Mouse (Mus musculus) limb, embryonic 14.5 days (tissue): Measurements from ENCODE around the gene Gm47791. TPM values are rescaled to one million over a fixed set of nuclear protein-coding genes. Genes with fewer than 3 reads are reported as not detected.

ENCODE experiments used
- ATAC-seq: fragments of 200-750 bp; cut with Nextera tagmentation; 2 replicates; pipeline ENCODE4 v1.8.0; 2017; ENCODE audit warnings: low read depth, moderate number of reproducible peaks, moderate TSS enrichment; ENCODE audit not compliant: low FRiP score
- DNase-seq: peaks from one replicate; pipeline ENCODE4 v3.0.0-alpha.2; 2015; ENCODE audit warnings: low spot score
- H3K27ac ChIP-seq: fragments of 300-500 bp; sonication (generic); replicated peaks from 2 replicates; pipeline ENCODE4 v1.5.1; 2014; ENCODE audit warnings: low read depth, mild to moderate bottlenecking, low read length, moderate library complexity, mixed read lengths
- H3K27me3 ChIP-seq: fragments of 300-500 bp; sonication (generic); 2 replicates; pipeline ENCODE4 v1.6.1; 2014; ENCODE audit warnings: low read length, mixed read lengths; ENCODE audit not compliant: control insufficient read depth, insufficient read depth
- H3K36me3 ChIP-seq: fragments of 300-500 bp; sonication (generic); 2 replicates; pipeline ENCODE4 v1.6.1; 2014; ENCODE audit warnings: mild to moderate bottlenecking, low read length, moderate library complexity, mixed read lengths; ENCODE audit not compliant: control insufficient read depth, insufficient read depth
- H3K4me1 ChIP-seq: fragments of 300-500 bp; sonication (generic); 2 replicates; pipeline ENCODE4 v1.6.1; 2014; ENCODE audit warnings: antibody characterized with exemption, low read length, mixed read lengths; ENCODE audit not compliant: control insufficient read depth, insufficient read depth
- H3K4me2 ChIP-seq: fragments of 300-500 bp; sonication (generic); replicated peaks from 2 replicates; pipeline ENCODE4 v1.6.1; 2014; ENCODE audit warnings: low read depth, mild to moderate bottlenecking, low read length, moderate library complexity; ENCODE audit not compliant: severe bottlenecking
- H3K4me3 ChIP-seq: fragments of 300-500 bp; sonication (generic); replicated peaks from 2 replicates; pipeline ENCODE4 v1.5.1; 2014; ENCODE audit warnings: low read length
- H3K9ac ChIP-seq: fragments of 300-500 bp; sonication (generic); 2 replicates; pipeline ENCODE4 v1.6.1; 2014; ENCODE audit warnings: mild to moderate bottlenecking, low read depth, low read length, moderate library complexity; ENCODE audit not compliant: severe bottlenecking
- H3K9me3 ChIP-seq: fragments of 300-500 bp; sonication (generic); 2 replicates; pipeline ENCODE4 v1.6.1; 2016; ENCODE audit warnings: low read length; ENCODE audit not compliant: control insufficient read depth
- POLR2A ChIP-seq: fragments of 200-500 bp; IDR thresholded peaks from 2 replicates; pipeline ENCODE4 v1.8.0; 2012; ENCODE audit warnings: inconsistent platforms, mild to moderate bottlenecking, moderate library complexity, borderline replicate concordance; ENCODE audit not compliant: insufficient read depth, insufficient read length; ENCODE audit errors: extremely low read depth
- WGBS: fragments of 180-500 bp; shearing (Covaris S2); extraction: QIAGEN DNeasy Blood & Tissue Kit; methylation state at CpG from one replicate; pipeline ENCODE4 v1.1.7; 2014; 5-methylcytosine and 5-hydroxymethylcytosine counted together
- polyA plus RNA-seq, 2 experiments: library from polyadenylated mRNA; depleted of rRNA in 1 of 2; stranded (reverse) in 1 of 2; unstranded in 1 of 2; fragments of >200 nt; fragmentation: Nextera tagmentation in 1 of 2; extraction: Ambion mirVana in 1 of 2; gene quantifications; 2 replicates each; pipeline versions ENCODE4 v1.2.1 to v1.2.3; 2012 to 2014

The Gm47791 gene
- polyA plus RNA-seq, 2 experiments = not detected

DNA sequence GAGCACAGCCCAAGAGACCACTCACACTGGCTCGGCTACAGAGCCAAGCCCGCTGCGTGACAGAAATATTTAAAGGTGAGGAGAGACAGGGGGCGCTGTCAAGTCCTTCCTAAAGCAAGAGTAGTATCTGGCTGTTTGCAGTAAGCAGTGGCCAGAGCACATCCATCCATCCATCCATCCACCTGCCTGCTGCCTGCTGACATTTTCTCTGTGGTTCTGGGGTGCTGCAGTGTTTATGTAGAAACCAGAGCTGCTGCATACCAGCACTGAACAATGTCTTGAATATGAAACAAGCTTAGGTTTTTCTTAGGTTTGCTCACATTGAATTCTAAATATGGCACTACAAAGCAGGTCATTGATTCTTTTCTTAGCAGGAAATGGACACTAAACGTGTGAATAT, 2.2 kb upstream of the Gm47791 start:
- Histone ChIP-seq H3K4me3 (no peak overlapping the region), H3K9me3 (no peaks in the 10 kb centered on the region), H3K36me3 (no peaks in the 10 kb centered on the region), H3K4me1 (no peaks in the 10 kb centered on the region), H3K9ac (no peak overlapping the region), H3K27me3 (no peaks in the 10 kb centered on the region), H3K27ac (no peak overlapping the region), H3K4me2 (no peak overlapping the region)
- ATAC-seq = no peak
- 70% methylated on average over 5 of the region's 5 CpGs for WGBS
- no peak for TF ChIP-seq POLR2A
- DNase-seq = no peak

DNA sequence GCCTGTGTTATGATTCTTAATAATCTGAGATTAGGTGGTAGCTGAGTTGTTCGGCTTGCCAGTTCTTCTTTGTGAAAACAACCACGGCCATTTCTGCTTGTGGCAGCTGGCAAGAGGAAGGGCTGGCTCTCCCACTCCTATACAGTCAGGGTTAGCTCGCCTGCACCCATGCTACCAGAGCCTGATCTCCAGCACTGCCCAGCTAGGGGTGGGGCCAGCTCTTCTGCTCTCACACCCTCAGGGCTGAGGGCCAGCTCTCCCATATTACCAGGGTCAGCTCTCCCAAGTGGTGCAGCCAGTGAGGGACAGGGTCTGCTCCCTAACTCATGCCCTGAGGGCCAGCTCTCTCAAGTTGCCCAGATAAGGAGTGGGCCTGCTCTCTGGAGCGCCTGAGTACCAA, 1.4 kb upstream of the Gm47791 start:
- 90% methylated on average over 4 of the region's 4 CpGs for WGBS
- H3K36me3 ChIP-seq = no peaks in the 10 kb centered on the region
- no peak overlapping the region for H3K4me3 ChIP-seq
- no peaks in the 10 kb centered on the region for H3K27me3 ChIP-seq
- ATAC-seq = no peak
- no peaks in the 10 kb centered on the region for H3K9me3 ChIP-seq
- no peak for DNase-seq
- no peak for TF ChIP-seq POLR2A
- no peak overlapping the region for H3K9ac ChIP-seq
- H3K4me2 ChIP-seq = no peak overlapping the region
- H3K4me1 ChIP-seq = no peaks in the 10 kb centered on the region
- H3K27ac ChIP-seq = no peak overlapping the region

- no peak for ATAC-seq
- no peak within 1 kb of the TSS for H3K27ac ChIP-seq
- H3K4me1 ChIP-seq = no peaks in the 10 kb centered on the region
- no peaks in the 10 kb centered on the region for H3K27me3 ChIP-seq
- H3K9me3 ChIP-seq = no peaks in the 10 kb centered on the region
- H3K4me2 ChIP-seq = no peak within 1 kb of the TSS
- H3K4me3 ChIP-seq = no peak within 1 kb of the TSS
- 77% methylated on average over 5 of the region's 5 CpGs for WGBS
- no peaks in the 10 kb centered on the region for H3K36me3 ChIP-seq
- H3K9ac ChIP-seq = no peak within 1 kb of the TSS
- no peak for TF ChIP-seq POLR2A
- DNase-seq = no peak
Measured at GRCm38 (mm10) chr1:82768269-82768668, 2.8 kb downstream of the Gm47791 start, which contains the start of gene Tm4sf20. Gene Tm4sf20 (minus strand): TSS chr1:82768461.

GRCm38 (mm10) chr1:82766641-82767040, 4.4 kb downstream of the Gm47791 start:
- Histone ChIP-seq H3K4me1 (no peaks in the 10 kb centered on the region), H3K9ac (no peak overlapping the region), H3K9me3 (no peaks in the 10 kb centered on the region), H3K4me2 (no peak overlapping the region), H3K27me3 (no peaks in the 10 kb centered on the region), H3K4me3 (no peak overlapping the region), H3K36me3 (no peaks in the 10 kb centered on the region; the same call in 1 of the 2 replicates), H3K27ac (no peak overlapping the region)
- TF ChIP-seq POLR2A = no peak
- DNase-seq = no peak
- ATAC-seq = no peak
- 40% methylated on average over 4 of the region's 4 CpGs for WGBS

DNA sequence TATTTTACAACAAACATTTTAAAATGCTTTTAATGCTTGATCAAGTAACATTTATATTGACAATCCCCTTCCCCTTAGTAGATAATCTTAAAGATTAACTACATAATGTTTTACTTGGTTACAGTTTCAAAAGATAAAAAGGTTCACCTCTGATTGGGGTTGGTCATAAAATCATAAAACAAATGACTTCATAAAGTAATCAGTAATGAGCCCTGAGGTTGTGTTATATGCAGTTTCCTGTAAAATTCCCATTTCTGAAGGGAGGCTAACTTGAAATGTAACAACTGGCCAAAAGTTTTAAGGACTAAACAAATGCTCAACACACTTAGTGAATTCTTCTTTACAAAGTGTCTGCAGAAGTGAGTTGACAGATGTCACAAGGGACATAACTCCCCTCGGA, 4.8 kb downstream of the Gm47791 start:
- no peaks in the 10 kb centered on the region for H3K27me3 ChIP-seq
- H3K4me3 ChIP-seq = no peak overlapping the region
- TF ChIP-seq POLR2A = no peak
- no peaks in the 10 kb centered on the region for H3K4me1 ChIP-seq
- DNase-seq = no peak
- no peak overlapping the region for H3K27ac ChIP-seq
- no peak overlapping the region for H3K9ac ChIP-seq
- no peaks in the 10 kb centered on the region; the same call in 1 of the 2 replicates for H3K36me3 ChIP-seq
- WGBS = 32% methylated on average over 1 of the region's 1 CpGs
- ATAC-seq = no peak
- H3K9me3 ChIP-seq = no peaks in the 10 kb centered on the region
- no peak overlapping the region for H3K4me2 ChIP-seq

DNA sequence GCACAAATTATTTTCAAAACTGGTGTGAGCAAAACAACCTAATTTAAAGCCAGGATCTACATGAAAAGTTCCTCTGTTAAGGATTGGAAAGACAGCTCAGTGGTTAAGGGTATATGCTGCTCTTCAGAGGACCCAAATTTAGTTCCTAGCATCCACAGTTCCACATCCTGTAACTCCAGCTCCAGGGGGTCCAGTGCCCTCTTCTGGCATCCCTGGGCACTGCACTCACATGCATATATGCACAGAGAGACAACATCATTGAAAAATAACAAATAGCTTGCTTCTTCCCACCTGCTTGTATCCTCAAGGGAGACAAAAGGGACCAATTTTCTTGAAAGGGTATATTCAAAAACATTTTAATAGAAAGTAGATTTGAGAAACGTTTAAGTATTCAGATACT, 8.8 kb downstream of the Gm47791 start:
- H3K9ac ChIP-seq = no peak overlapping the region
- no peak overlapping the region for H3K4me3 ChIP-seq
- no peaks in the 10 kb centered on the region for H3K27me3 ChIP-seq
- no peak for DNase-seq
- no peak overlapping the region for H3K27ac ChIP-seq
- no peak for ATAC-seq
- H3K36me3 ChIP-seq = peaks cover 3% of the 10 kb centered on the region; the same call in 1 of the 2 replicates
- H3K4me2 ChIP-seq = no peak overlapping the region
- H3K4me1 ChIP-seq = no peaks in the 10 kb centered on the region
- H3K9me3 ChIP-seq = no peaks in the 10 kb centered on the region
- 76% methylated on average over 1 of the region's 1 CpGs for WGBS
- TF ChIP-seq POLR2A = no peak
